Mouse (Mus musculus) fibroblast of lung, adult 2 months (primary cell): ENCODE measurements around the gene Spaar.
"Not testable (repeated sequence)": the region's sequence is repeated elsewhere in the genome, so short reads cannot be mapped to it uniquely, and the experiment has no call there.

Source experiments
- DNase-seq: peaks from one replicate; pipeline ENCODE4 v3.0.0-alpha.2; 2011; ENCODE audit warnings: low read depth

Spaar gene

GRCm38 (mm10) chr4:43728576-43728954, 1.3 kb upstream of the Spaar start:
- DNase-seq = peak; percentile 76

- DNase-seq = no peak
Measured at GRCm38 (mm10) chr4:43729126-43729525, 708 bp upstream of the Spaar start.

- DNase-seq = no peak
Measured at GRCm38 (mm10) chr4:43730750-43731297, 990 bp downstream of the Spaar start.

- DNase-seq = no peak
Measured at GRCm38 (mm10) chr4:43732171-43732570, 2.3 kb downstream of the Spaar start.

- no peak for DNase-seq
Measured at GRCm38 (mm10) chr4:43733186-43733585, 3.4 kb downstream of the Spaar start.

GRCm38 (mm10) chr4:43737144-43737543, 7.3 kb downstream of the Spaar start:
- no peak for DNase-seq

GRCm38 (mm10) chr4:43738989-43739674, 9.3 kb downstream of the Spaar start:
- no peak for DNase-seq

GRCm38 (mm10) chr4:43741526-43741925, 11.7 kb downstream of the Spaar start:
- DNase-seq = no peak

GRCm38 (mm10) chr4:43742637-43743036, 12.8 kb downstream of the Spaar start:
- no peak for DNase-seq

- DNase-seq = no peak
Measured at GRCm38 (mm10) chr4:43743099-43743498, 13.3 kb downstream of the Spaar start.

- DNase-seq = peak; percentile 35
Measured at GRCm38 (mm10) chr4:43745187-43745586, 15.4 kb downstream of the Spaar start.

GRCm38 (mm10) chr4:43757213-43757612, 27.4 kb downstream of the Spaar start:
- peak; percentile 35 for DNase-seq

GRCm38 (mm10) chr4:43759571-43760418, 30.0 kb downstream of the Spaar start:
- DNase-seq = peak; percentile 93

GRCm38 (mm10) chr4:43760460-43760859, 30.6 kb downstream of the Spaar start:
- no peak for DNase-seq

- DNase-seq = no peak
Measured at GRCm38 (mm10) chr4:43761336-43761735, 31.5 kb downstream of the Spaar start.

GRCm38 (mm10) chr4:43763410-43763809, 33.6 kb downstream of the Spaar start:
- DNase-seq = peak; percentile 75

GRCm38 (mm10) chr4:43768341-43768740, 38.5 kb downstream of the Spaar start:
- DNase-seq = no peak

- no peak for DNase-seq
Measured at GRCm38 (mm10) chr4:43769374-43769773, 39.5 kb downstream of the Spaar start.

GRCm38 (mm10) chr4:43770909-43771308, 41.1 kb downstream of the Spaar start, which contains the start of gene Olfr159:
Gene Olfr159, minus strand, starts transcription at chr4:43771009.
- DNase-seq = no peak

- DNase-seq = peak; percentile 63
Measured at GRCm38 (mm10) chr4:43771626-43772025, 41.8 kb downstream of the Spaar start.

GRCm38 (mm10) chr4:43772304-43772703, 42.5 kb downstream of the Spaar start:
- no peak for DNase-seq

GRCm38 (mm10) chr4:43795296-43795695, 65.5 kb downstream of the Spaar start:
- DNase-seq = no peak

GRCm38 (mm10) chr4:43795844-43796243, 66.0 kb downstream of the Spaar start:
- not testable (repeated sequence) for DNase-seq
